Mouse (Mus musculus) layer of hippocampus, postnatal 10 days (tissue): ENCODE results near the gene Mdga1. TPM values are rescaled to one million over a fixed set of nuclear protein-coding genes. Genes with fewer than 3 reads are reported as not detected.

Experiments
- DNase-seq, 2 experiments: peaks; one replicate each; pipeline ENCODE4 v3.0.0; 2021; ENCODE audit warnings: low spot score in 2 of 2
- long read RNA-seq: library from polyadenylated mRNA; stranded (forward); transcript quantifications from one replicate; pipeline ENCODE4 v2.0.0, GENCODE M21; 2023
- total RNA-seq, 2 experiments: library from RNA; stranded (reverse); gene quantifications; 2 replicates each; pipeline ENCODE4 v1.2.3; 2021

The Mdga1 gene
- total RNA-seq: 10 to 100 TPM; 69.8 to 76.6 TPM
- long read RNA-seq, full-length matches to known transcripts: 2 of 20 reads
- long read RNA-seq, partial matches to known transcripts: 4 of 20 reads
- long read RNA-seq, other reads (novel, unspliced or antisense): 14 of 20 reads

- no peak for DNase-seq
Measured at GRCm38 (mm10) chr17:29970037-29970555, at the start of gene Mdga1. TSS of gene Mdga1 (minus strand) at chr17:29970087.

- no peak for DNase-seq
Measured at GRCm38 (mm10) chr17:30018927-30019610, 49.2 kb upstream of the Mdga1 start.

GRCm38 (mm10) chr17:30014660-30015059, 44.8 kb upstream of the Mdga1 start:
- no peak for DNase-seq

- DNase-seq: no peak
Measured at GRCm38 (mm10) chr17:30008392-30008791, 38.5 kb upstream of the Mdga1 start.

- DNase-seq: no peak
Measured at GRCm38 (mm10) chr17:30007883-30008282, 38.0 kb upstream of the Mdga1 start.

- DNase-seq: no peak
Measured at GRCm38 (mm10) chr17:30006877-30007276, 37.0 kb upstream of the Mdga1 start.

- peak; percentile 35 to 46 for DNase-seq
Measured at GRCm38 (mm10) chr17:30005451-30005941, 35.6 kb upstream of the Mdga1 start.

- no peak for DNase-seq
Measured at GRCm38 (mm10) chr17:30005103-30005443, 35.2 kb upstream of the Mdga1 start.

- DNase-seq: peak; percentile 92 to 95
Measured at GRCm38 (mm10) chr17:30004203-30005102, 34.6 kb upstream of the Mdga1 start, which contains the start of gene Zfand3. TSS of gene Zfand3 (plus strand) at chr17:30004733.

- no peak for DNase-seq
Measured at GRCm38 (mm10) chr17:29998566-29999295, 28.8 kb upstream of the Mdga1 start.

GRCm38 (mm10) chr17:29997726-29998125, 27.8 kb upstream of the Mdga1 start:
- no peak for DNase-seq

- no peak for DNase-seq
Measured at GRCm38 (mm10) chr17:29995986-29996385, 26.1 kb upstream of the Mdga1 start.

- DNase-seq: no peak
Measured at GRCm38 (mm10) chr17:29994459-29994858, 24.6 kb upstream of the Mdga1 start.

GRCm38 (mm10) chr17:29994011-29994410, 24.1 kb upstream of the Mdga1 start:
- DNase-seq: no peak

GRCm38 (mm10) chr17:29993488-29993887, 23.6 kb upstream of the Mdga1 start:
- DNase-seq: peak; percentile 36 to 41

- DNase-seq: no peak
Measured at GRCm38 (mm10) chr17:29990845-29991244, 21.0 kb upstream of the Mdga1 start.

- no peak for DNase-seq
Measured at GRCm38 (mm10) chr17:29990136-29990535, 20.2 kb upstream of the Mdga1 start.

GRCm38 (mm10) chr17:29989653-29990052, 19.8 kb upstream of the Mdga1 start:
- DNase-seq: no peak

- DNase-seq: no peak
Measured at GRCm38 (mm10) chr17:29988141-29988540, 18.3 kb upstream of the Mdga1 start.

GRCm38 (mm10) chr17:29985534-29985933, 15.6 kb upstream of the Mdga1 start:
- no peak for DNase-seq

GRCm38 (mm10) chr17:29984931-29985330, 15.0 kb upstream of the Mdga1 start:
- DNase-seq: peak in 1 of 2 experiments; percentile 25
